Mouse (Mus musculus) forebrain, embryonic 15.5 days (tissue): Measurements from ENCODE around the gene Casc1. TPM values are rescaled to one million over a fixed set of nuclear protein-coding genes. Genes with fewer than 3 reads are reported as not detected.

ENCODE experiments used
- ATAC-seq: fragments of 200-750 bp; cut with Nextera tagmentation; replicated peaks from 2 replicates; pipeline ENCODE4 v1.8.0; 2017; ENCODE audit warnings: mild to moderate bottlenecking, moderate TSS enrichment, moderate library complexity
- H3K27ac ChIP-seq: fragments of 300-500 bp; sonication (generic); replicated peaks from 2 replicates; pipeline ENCODE4 v1.5.1; 2015; ENCODE audit warnings: mild to moderate bottlenecking, inconsistent platforms
- H3K27me3 ChIP-seq: fragments of 300-500 bp; sonication (generic); 2 replicates; pipeline ENCODE4 v1.6.1; 2015; ENCODE audit warnings: inconsistent platforms
- H3K36me3 ChIP-seq: fragments of 300-500 bp; sonication (generic); 2 replicates; pipeline ENCODE4 v1.6.1; 2015; ENCODE audit warnings: mild to moderate bottlenecking, inconsistent platforms
- H3K4me1 ChIP-seq: fragments of 300-500 bp; sonication (generic); 2 replicates; pipeline ENCODE4 v1.6.1; 2015; ENCODE audit warnings: inconsistent platforms
- H3K4me2 ChIP-seq: fragments of 300-500 bp; sonication (generic); replicated peaks from 2 replicates; pipeline ENCODE4 v1.6.1; 2015; ENCODE audit warnings: mild to moderate bottlenecking, inconsistent platforms
- H3K4me3 ChIP-seq: fragments of 300-500 bp; sonication (generic); 2 replicates; pipeline ENCODE4 v1.5.1; 2015; ENCODE audit warnings: mild to moderate bottlenecking, inconsistent platforms
- H3K9ac ChIP-seq: fragments of 300-500 bp; sonication (generic); replicated peaks from 2 replicates; pipeline ENCODE4 v1.6.1; 2015; ENCODE audit warnings: mild to moderate bottlenecking, inconsistent platforms
- H3K9me3 ChIP-seq: fragments of 300-500 bp; sonication (generic); 2 replicates; pipeline ENCODE4 v1.6.1; 2016; ENCODE audit warnings: inconsistent platforms
- WGBS: fragments of 180-500 bp; shearing (Covaris S2); methylation state at CpG from one replicate; pipeline ENCODE4 v1.1.7; 2015; ENCODE audit warnings: mixed read lengths; 5-methylcytosine and 5-hydroxymethylcytosine counted together
- polyA plus RNA-seq: library from polyadenylated mRNA; unstranded; fragments of >200 nt; fragmentation: Nextera tagmentation; extraction: Ambion mirVana; gene quantifications from 2 replicates; pipeline ENCODE4 v1.2.1, GENCODE M21; 2015

Casc1 gene
- polyA plus RNA-seq, 1 experiment from 2014 or later = 0.98 TPM

DNA sequence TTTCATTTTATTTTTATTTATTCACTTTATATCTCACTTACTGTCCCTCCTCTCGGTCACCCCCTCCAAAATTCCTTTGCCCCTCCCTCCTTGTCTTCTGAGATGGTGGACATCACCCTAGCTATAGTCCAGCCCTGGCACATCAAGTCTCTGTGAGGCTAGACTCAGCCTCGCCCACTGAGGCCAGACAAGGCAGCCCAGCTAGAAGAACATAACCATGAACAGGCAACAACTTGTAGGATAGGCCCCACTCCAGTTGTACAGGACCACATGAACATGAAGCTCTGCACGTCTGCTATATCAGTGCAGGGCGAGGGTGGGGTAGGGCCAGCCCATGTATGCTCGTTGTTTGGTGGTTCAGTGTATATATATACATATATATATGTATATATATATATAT, 78.8 kb downstream of the Casc1 start:
- Histone ChIP-seq H3K9me3 (no peaks in the 10 kb centered on the region), H3K4me2 (no peak overlapping the region), H3K9ac (no peak overlapping the region), H3K4me1 (no peaks in the 10 kb centered on the region), H3K27ac (no peak overlapping the region), H3K27me3 (no peaks in the 10 kb centered on the region), H3K4me3 (no peak overlapping the region), H3K36me3 (no peaks in the 10 kb centered on the region)
- WGBS = 89% methylated on average over 5 of the region's 5 CpGs
- no peak for ATAC-seq

DNA sequence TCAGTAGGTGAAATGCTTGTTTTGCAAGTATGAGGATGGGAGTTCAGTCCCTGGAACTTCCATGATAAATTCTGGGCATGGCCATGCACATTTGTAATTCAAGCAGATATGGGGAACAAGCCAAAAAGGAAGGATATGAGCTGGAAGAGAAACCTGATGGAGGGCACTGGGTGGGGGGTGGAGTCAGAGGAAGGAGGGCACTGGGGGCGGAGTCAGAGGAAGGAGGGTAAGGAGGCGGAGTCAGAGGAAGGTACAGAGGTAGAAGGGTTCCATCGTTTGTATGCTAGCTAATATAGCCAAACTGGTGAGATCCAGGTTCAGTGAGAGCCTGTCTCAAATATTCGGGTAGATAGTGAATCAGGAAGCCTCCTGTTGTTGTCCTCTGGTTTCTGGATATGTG, 81.2 kb downstream of the Casc1 start:
- WGBS = 79% methylated on average over 4 of the region's 4 CpGs
- ATAC-seq = no peak
- Histone ChIP-seq H3K9me3 (no peaks in the 10 kb centered on the region), H3K9ac (no peak overlapping the region), H3K27ac (no peak overlapping the region), H3K36me3 (no peaks in the 10 kb centered on the region), H3K27me3 (no peaks in the 10 kb centered on the region), H3K4me1 (no peaks in the 10 kb centered on the region), H3K4me3 (no peak overlapping the region), H3K4me2 (no peak overlapping the region)

DNA sequence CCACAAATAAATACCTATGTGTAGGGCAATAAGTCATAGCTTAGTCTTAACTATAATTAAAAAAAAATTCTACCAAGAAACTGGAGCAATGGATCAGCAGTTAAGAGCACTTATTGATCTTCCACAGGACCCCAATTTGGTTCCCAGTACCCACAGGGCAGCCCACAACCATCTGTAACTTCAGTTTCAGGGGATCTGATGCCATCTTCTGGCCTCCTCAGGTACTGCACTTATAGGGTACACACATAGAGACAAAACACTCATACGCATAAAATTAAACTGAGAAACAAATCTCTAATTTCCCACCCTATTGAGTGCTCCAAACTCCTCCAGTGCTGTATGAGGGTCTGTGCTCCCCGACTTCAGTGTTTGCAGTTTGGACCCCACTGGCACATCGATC, 83.2 kb downstream of the Casc1 start:
- no peaks in the 10 kb centered on the region for H3K27me3 ChIP-seq
- H3K9me3 ChIP-seq = no peaks in the 10 kb centered on the region
- H3K27ac ChIP-seq = no peak overlapping the region
- H3K4me2 ChIP-seq = no peak overlapping the region
- WGBS = 96% methylated on average over 3 of the region's 3 CpGs
- no peak overlapping the region for H3K9ac ChIP-seq
- H3K4me3 ChIP-seq = no peak overlapping the region
- no peaks in the 10 kb centered on the region for H3K4me1 ChIP-seq
- no peaks in the 10 kb centered on the region for H3K36me3 ChIP-seq
- ATAC-seq = no peak

DNA sequence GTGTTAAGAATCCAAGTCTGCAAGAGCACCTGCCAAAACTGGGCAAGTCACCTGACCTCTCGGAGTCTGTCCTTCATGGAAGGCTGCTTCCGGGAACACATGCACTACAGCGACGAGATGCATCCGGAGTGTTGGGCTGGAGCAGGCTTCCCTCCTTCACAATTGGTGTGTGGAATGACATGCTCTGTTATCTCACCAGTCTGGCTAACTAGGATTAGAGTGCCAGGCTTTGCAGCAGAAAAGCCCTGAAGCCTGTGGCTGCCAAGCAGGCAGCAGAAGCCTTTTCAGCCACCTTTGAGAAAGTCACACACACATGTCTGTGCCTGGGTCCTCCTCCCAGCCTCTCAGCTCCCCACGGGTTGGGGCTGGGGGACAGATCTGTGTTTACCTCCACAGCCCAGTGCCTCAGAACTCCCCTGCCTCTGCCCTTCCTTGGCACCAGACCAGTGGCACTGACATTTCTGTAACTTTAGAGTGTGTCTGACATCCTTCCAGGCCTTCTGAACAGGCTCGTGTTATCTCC, 85.2 kb downstream of the Casc1 start:
- H3K4me2 ChIP-seq = no peak overlapping the region
- H3K9me3 ChIP-seq = no peaks in the 10 kb centered on the region
- H3K9ac ChIP-seq = no peak overlapping the region
- H3K27ac ChIP-seq = no peak overlapping the region
- no peaks in the 10 kb centered on the region for H3K4me1 ChIP-seq
- H3K4me3 ChIP-seq = no peak overlapping the region
- WGBS = 66% methylated on average over 7 of the region's 7 CpGs
- H3K36me3 ChIP-seq = no peaks in the 10 kb centered on the region
- H3K27me3 ChIP-seq = no peaks in the 10 kb centered on the region
- no peak for ATAC-seq

Other genes with a start within 250 kb of the Casc1 start
- 100 and 101 TPM in 2 replicates for gene Bcat1, start 134.8 kb downstream of the Casc1 start, polyA plus RNA-seq
- gene Lrmp, start 95.4 kb downstream of the Casc1 start, polyA plus RNA-seq = 0.69 and 0.84 TPM in 2 replicates
- 27.1 and 27.7 TPM in 2 replicates for gene Etfrf1, start 129 bp upstream of the Casc1 start, polyA plus RNA-seq
- 123 and 125 TPM in 2 replicates for gene Kras, start 39.2 kb upstream of the Casc1 start, polyA plus RNA-seq